Mouse (Mus musculus): ENCODE measurements around the gene Zfp947.
A peak's percentile ranks its signal among the peaks of the same experiment; 100 is the strongest.
"Not testable (repeated sequence)": the region's sequence is repeated elsewhere in the genome, so short reads cannot be mapped to it uniquely, and the experiment has no call there.

Zfp947 gene

GRCm38 (mm10) chr17:22165722-22166294 lies at the start of gene Zfp947:
Zfp947 (minus strand) TSS chr17:22166190.
- peak in 1 of 2 experiments; percentile 0 for DNase-seq (ENCODE audit: low read depth in 2 of 2, low spot score in 2 of 2)

DNA sequence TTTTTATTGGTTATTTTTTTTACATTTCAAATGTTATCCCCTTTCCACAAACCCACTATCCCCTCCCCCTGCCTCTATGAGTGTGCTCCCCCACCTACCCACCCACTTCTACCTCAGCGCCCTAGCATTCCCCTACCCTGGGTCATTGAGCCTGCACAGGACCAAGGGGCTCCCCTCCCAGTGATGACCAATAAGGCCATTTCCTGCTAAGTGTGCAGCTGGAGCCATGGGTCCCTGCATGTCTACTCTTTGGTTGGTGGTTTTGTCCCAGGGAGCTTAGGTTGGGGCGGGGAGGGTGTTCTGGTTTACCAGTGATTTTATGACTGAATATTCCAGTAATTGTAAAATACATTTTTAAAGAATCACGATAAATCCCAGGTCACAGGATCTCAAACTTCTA lies 686 bp downstream of the Zfp947 start:
- not testable (repeated sequence) for DNase-seq (ENCODE audit: low read depth in 2 of 2, low spot score in 2 of 2)

DNA sequence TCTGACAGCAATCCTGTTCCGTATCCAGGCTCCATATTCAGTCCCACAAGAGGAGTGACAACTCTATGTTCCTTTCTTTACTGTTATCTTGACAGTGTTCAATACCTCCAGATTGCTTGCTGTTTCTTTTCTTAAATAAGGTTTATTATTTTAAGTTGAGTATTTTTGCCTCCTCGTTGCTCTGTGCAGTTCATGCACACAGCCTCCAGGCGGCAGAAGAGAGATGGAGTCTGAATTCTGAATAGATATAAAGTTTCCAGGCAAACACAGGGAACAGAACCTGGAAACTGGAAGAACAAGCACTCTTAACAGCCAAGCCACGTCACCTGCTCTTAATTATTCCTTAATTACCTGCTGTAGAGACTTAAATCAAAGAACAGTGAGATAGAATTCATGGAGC lies 12.0 kb downstream of the Zfp947 start:
- not testable (repeated sequence) for DNase-seq (ENCODE audit: low read depth in 2 of 2, low spot score in 2 of 2)

DNA sequence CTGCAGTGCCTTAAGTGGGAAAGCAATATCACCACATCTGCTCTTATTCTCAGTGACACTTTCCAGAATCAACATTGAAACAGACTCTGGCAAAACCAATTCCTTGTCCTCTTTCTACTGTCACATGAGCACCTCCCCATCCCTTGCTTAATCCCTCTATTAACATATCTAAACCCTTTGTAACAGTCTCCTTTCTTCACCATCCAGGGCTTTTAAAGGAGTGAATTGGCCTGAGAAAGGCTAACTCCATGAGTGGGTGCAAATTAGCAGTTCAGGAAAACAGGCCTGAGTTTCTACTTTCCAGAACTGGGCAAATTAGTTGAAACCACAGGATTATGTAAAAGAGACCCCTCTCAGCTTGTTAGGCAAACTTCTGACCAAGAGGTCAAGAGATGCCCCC lies 47.2 kb downstream of the Zfp947 start:
- DNase-seq (ENCODE audit: low read depth in 2 of 2, low spot score in 2 of 2) = no peak

Data from CD8-positive naive resting alpha-beta T cell, adult 2 months (primary cell).